Mouse (Mus musculus) forebrain, embryonic 11.5 days (tissue): ENCODE data around the gene Mrpl53. TPM values are rescaled to one million over a fixed set of nuclear protein-coding genes. Genes with fewer than 3 reads are reported as not detected.

ENCODE experiments used
- ATAC-seq: fragments of 200-750 bp; cut with Nextera tagmentation; replicated peaks from 2 replicates; pipeline ENCODE4 v1.8.0; 2017; ENCODE audit warnings: moderate TSS enrichment; ENCODE audit not compliant: low FRiP score
- DNase-seq: peaks from one replicate; pipeline ENCODE4 v3.0.0-alpha.2; 2017; ENCODE audit warnings: low spot score
- H3K27ac ChIP-seq: fragments of 300-500 bp; sonication (generic); 2 replicates; pipeline ENCODE4 v1.5.1; 2014; ENCODE audit warnings: low read depth, low read length
- H3K27me3 ChIP-seq: fragments of 300-500 bp; sonication (generic); 2 replicates; pipeline ENCODE4 v1.6.1; 2014; ENCODE audit warnings: mild to moderate bottlenecking, low read length, mixed read lengths; ENCODE audit not compliant: control insufficient read depth, insufficient read depth
- H3K36me3 ChIP-seq: fragments of 300-500 bp; sonication (generic); 2 replicates; pipeline ENCODE4 v1.6.1; 2014; ENCODE audit warnings: mild to moderate bottlenecking, low read length, moderate library complexity, mixed read lengths; ENCODE audit not compliant: control insufficient read depth, insufficient read depth
- H3K4me1 ChIP-seq: fragments of 300-500 bp; sonication (generic); replicated peaks from 2 replicates; pipeline ENCODE4 v1.6.1; 2014; ENCODE audit warnings: low read length, mixed read lengths; ENCODE audit not compliant: control insufficient read depth, insufficient read depth
- H3K4me2 ChIP-seq: fragments of 300-500 bp; sonication (generic); 2 replicates; pipeline ENCODE4 v1.6.1; 2014; ENCODE audit warnings: low read depth, mild to moderate bottlenecking, low read length, moderate library complexity, mixed read lengths; ENCODE audit not compliant: severe bottlenecking
- H3K4me3 ChIP-seq: fragments of 300-500 bp; sonication (generic); 2 replicates; pipeline ENCODE4 v1.5.1; 2014; ENCODE audit warnings: low read depth, low read length
- H3K9ac ChIP-seq: fragments of 300-500 bp; sonication (generic); 2 replicates; pipeline ENCODE4 v1.6.1; 2014; ENCODE audit warnings: low read length
- H3K9me3 ChIP-seq: fragments of 300-500 bp; sonication (generic); 2 replicates; pipeline ENCODE4 v1.6.1; 2016; ENCODE audit warnings: low read length, mixed read lengths; ENCODE audit not compliant: control insufficient read depth
- WGBS: fragments of 180-500 bp; shearing (Covaris S2); extraction: QIAGEN DNeasy Blood & Tissue Kit; methylation state at CpG from one replicate; pipeline ENCODE4 v1.1.7; 2014; 5-methylcytosine and 5-hydroxymethylcytosine counted together
- polyA plus RNA-seq: library from polyadenylated mRNA; unstranded; fragments of >200 nt; fragmentation: Nextera tagmentation; extraction: Ambion mirVana; gene quantifications from 2 replicates; pipeline ENCODE4 v1.2.1, GENCODE M21; 2014

The Mrpl53 gene
- polyA plus RNA-seq, 1 experiment from 2014 or later: 123 TPM

DNA sequence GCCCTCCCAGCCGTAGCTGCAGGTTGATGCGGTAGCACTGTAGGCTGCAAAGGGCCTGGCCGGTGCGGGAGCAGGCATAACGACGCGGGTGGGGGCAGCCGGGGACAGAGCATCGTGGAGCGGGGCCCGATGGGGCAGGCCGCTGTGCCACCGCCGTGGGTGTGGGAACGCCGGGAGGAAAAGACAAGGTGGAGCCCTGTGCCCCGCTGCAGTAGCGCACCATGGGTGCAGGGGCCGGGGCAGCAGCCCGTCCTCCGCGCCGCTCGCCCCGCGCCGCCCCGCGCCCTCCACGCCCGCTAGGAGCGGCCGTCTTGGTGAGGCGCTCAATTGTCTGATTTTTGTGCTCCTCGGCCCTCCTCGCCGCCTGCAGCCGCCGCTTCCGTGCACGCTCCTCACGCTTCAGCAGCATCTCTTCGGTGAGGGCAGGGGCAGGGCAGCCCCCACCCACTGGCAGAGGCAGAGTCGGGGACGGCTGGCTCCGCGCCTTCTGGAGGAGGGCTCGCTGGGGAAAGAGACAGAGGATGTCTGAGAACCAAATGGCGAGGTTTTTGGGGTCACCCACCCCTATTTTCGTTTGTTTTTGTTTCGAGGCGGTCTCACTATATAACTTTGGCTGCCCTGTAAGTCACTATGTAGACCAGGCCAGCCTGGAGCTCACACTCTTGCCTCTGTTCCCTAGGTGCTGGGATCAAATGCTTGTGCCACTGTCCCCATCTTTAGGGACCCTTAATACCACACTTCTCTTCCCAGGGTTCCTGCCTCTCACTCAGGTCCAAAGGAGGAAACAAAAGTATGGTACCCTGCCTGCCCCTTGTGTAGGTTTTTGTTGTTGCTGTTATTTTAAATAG lies 13.2 kb downstream of the Mrpl53 start:
- Histone ChIP-seq H3K4me1 (peaks cover 13% of the 10 kb centered on the region; the same call in 1 of the 2 replicates), H3K36me3 (no peaks in the 10 kb centered on the region; the same call in none of the 2 replicates), H3K9me3 (no peaks in the 10 kb centered on the region), H3K4me2 (peak overlapping the region; percentile 95), H3K27ac (peak overlapping the region; percentile 98), H3K4me3 (peak overlapping the region; percentile 77), H3K9ac (peak overlapping the region; percentile 97), H3K27me3 (no peaks in the 10 kb centered on the region)
- 2% methylated on average over 51 of the region's 52 CpGs for WGBS
- DNase-seq: peak; percentile 76
- peak; percentile 6; the same call in 1 of the 2 replicates for ATAC-seq

DNA sequence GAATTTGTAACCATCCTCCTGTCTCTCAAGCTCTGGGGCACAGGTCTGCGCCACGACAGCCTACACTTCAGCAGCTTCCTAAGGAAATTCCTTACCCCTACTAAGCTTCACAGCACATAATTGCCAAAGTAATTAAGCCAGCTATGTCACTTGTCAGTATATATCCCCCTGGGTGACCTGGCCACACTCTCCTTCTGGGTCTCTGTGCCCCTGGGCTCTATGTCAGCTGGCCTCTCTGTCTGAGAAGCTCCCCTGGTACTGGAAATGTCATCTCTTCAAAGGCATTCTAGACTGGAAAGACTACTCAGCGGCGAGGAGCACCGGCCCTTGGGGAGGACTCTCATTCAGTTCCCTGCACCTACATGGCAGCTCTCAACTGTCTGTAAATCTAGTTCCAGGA lies 14.1 kb downstream of the Mrpl53 start:
- no peak for ATAC-seq
- no peaks in the 10 kb centered on the region; the same call in none of the 2 replicates for H3K36me3 ChIP-seq
- 85% methylated on average over 5 of the region's 5 CpGs for WGBS
- H3K27me3 ChIP-seq: no peaks in the 10 kb centered on the region
- no peak for DNase-seq
- peak overlapping the region; percentile 77; the same call in 1 of the 2 replicates for H3K4me3 ChIP-seq
- no peaks in the 10 kb centered on the region for H3K9me3 ChIP-seq
- H3K9ac ChIP-seq: peak overlapping the region; percentile 97
- peak overlapping the region; percentile 95 for H3K4me2 ChIP-seq
- peaks cover 13% of the 10 kb centered on the region; the same call in 1 of the 2 replicates for H3K4me1 ChIP-seq
- H3K27ac ChIP-seq: no peak overlapping the region

DNA sequence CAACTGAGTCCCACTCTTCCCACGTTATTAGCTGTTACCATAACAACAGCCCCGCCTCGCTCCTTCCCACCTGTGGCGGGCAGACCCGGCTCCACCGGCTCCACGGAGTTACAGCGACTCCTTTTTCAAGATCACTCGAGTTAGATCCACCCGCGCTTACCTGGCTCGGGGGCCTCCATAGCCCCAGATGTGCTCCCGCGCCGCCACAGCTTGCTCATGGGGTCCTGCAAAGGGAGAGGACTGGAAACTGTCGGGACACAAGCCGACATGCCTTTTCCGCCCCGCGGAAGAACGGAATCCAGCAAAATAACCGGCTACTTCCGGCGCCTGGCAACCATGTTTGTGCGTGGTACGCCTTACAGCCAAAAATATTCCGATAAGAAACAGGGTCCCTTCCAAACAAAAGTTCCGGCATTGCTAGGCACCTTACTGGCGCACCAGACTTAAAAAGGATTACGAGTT lies 16.0 kb downstream of the Mrpl53 start:
- Histone ChIP-seq H3K4me1 (peaks cover 11% of the 10 kb centered on the region; the same call in 1 of the 2 replicates), H3K27me3 (no peaks in the 10 kb centered on the region), H3K4me2 (peak overlapping the region; percentile 77), H3K9me3 (no peaks in the 10 kb centered on the region), H3K27ac (peak overlapping the region; percentile 44; the same call in 1 of the 2 replicates), H3K9ac (peak overlapping the region; percentile 71), H3K36me3 (no peaks in the 10 kb centered on the region), H3K4me3 (peak overlapping the region; percentile 61)
- ATAC-seq (peak; percentile 10; the same call in 1 of the 2 replicates), DNase-seq (peak; percentile 92)
- WGBS: 0% methylated on average over 30 of the region's 30 CpGs

DNA sequence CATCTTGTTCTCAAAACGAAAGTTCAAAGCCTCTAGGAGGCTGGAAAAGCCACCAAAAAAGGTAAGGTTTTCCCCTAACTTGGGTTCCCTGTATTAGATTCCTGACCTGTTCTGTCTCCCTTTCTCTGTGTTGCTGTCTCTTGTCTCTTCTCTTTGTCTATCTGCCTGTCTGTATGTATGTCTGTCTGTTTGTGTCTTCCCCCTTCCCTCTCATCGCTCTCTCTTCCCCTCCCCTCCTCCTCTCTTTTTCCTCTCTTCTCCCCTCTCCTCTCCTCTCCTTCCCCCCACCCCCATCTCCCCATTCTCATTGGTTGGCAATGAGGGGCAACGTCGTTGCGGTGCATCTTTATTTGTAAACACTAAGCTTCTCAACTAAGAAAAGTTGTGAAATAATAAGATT lies 16.5 kb downstream of the Mrpl53 start, which contains the start of gene Ino80b:
Gene Ino80b (minus strand): TSS at position 101 of the 400 bp plus-strand sequence.
- no peaks in the 10 kb centered on the region for H3K9me3 ChIP-seq
- 26% methylated on average over 5 of the region's 5 CpGs for WGBS
- H3K4me3 ChIP-seq: peak within 1 kb of the TSS; percentile 61
- peak within 1 kb of the TSS; percentile 71 for H3K9ac ChIP-seq
- peak within 1 kb of the TSS; percentile 44; the same call in 1 of the 2 replicates for H3K27ac ChIP-seq
- no peak for ATAC-seq
- peaks cover 8% of the 10 kb centered on the region; the same call in 1 of the 2 replicates for H3K4me1 ChIP-seq
- peak within 1 kb of the TSS; percentile 77 for H3K4me2 ChIP-seq
- H3K27me3 ChIP-seq: no peaks in the 10 kb centered on the region
- no peaks in the 10 kb centered on the region for H3K36me3 ChIP-seq
- no peak for DNase-seq

DNA sequence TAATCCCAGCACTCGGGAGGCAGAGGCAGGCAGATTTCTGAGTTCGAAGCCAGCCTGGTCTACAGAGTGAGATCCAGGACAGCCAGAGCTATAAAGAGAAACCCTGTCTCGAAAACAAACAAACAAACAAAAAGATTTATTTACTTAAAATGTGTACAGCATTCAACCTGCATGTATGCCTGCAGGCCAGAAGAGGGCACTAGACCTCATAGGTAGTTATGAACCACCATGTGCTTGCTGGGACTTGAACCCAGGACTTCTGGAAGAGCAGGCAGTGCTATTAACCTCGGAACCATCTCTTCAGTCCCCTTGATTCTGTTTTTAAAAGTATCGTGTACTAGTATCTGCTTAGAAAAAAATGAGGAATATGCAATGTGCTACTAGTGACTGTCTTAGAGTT lies 18.6 kb downstream of the Mrpl53 start:
- Histone ChIP-seq H3K36me3 (no peaks in the 10 kb centered on the region), H3K9me3 (no peaks in the 10 kb centered on the region), H3K4me1 (peaks cover 8% of the 10 kb centered on the region; the same call in 1 of the 2 replicates), H3K27ac (no peak overlapping the region), H3K4me3 (no peak overlapping the region), H3K27me3 (no peaks in the 10 kb centered on the region), H3K4me2 (no peak overlapping the region), H3K9ac (no peak overlapping the region)
- ATAC-seq (no peak), DNase-seq (no peak)
- WGBS: 93% methylated on average over 5 of the region's 5 CpGs

DNA sequence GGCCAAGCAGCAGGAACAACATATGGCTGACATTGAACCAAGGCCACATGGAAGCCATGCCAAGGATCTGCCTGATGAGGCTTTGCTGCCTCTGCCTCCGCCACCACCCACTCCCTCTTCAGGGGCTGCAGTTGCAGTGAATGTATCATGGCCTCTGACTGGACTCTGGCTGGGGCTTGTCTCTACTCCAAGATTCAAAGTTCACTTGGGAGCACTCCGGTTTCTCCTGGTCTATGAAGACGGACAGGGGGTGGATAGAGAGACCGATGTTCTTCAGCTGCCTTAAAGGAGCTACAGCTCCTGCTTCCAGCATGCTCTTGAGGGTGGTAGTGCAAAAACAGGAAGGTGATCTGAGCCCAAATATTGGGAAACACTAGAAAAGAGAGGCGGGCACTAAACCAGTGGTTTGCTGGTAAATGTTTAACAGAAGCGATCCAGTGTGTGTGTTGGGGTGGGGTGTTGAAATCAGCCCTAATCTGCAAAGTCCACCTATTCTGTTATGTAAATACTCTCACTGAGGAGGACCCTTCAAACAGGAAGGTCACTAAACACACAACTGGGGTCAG lies 22.7 kb downstream of the Mrpl53 start:
- peaks cover 10% of the 10 kb centered on the region; the same call in 1 of the 2 replicates for H3K4me1 ChIP-seq
- H3K9ac ChIP-seq: no peak overlapping the region
- DNase-seq: no peak
- no peaks in the 10 kb centered on the region for H3K9me3 ChIP-seq
- no peaks in the 10 kb centered on the region for H3K27me3 ChIP-seq
- no peak overlapping the region for H3K4me3 ChIP-seq
- no peaks in the 10 kb centered on the region for H3K36me3 ChIP-seq
- H3K27ac ChIP-seq: no peak overlapping the region
- ATAC-seq: no peak
- WGBS: 90% methylated on average over 6 of the region's 6 CpGs
- no peak overlapping the region for H3K4me2 ChIP-seq

DNA sequence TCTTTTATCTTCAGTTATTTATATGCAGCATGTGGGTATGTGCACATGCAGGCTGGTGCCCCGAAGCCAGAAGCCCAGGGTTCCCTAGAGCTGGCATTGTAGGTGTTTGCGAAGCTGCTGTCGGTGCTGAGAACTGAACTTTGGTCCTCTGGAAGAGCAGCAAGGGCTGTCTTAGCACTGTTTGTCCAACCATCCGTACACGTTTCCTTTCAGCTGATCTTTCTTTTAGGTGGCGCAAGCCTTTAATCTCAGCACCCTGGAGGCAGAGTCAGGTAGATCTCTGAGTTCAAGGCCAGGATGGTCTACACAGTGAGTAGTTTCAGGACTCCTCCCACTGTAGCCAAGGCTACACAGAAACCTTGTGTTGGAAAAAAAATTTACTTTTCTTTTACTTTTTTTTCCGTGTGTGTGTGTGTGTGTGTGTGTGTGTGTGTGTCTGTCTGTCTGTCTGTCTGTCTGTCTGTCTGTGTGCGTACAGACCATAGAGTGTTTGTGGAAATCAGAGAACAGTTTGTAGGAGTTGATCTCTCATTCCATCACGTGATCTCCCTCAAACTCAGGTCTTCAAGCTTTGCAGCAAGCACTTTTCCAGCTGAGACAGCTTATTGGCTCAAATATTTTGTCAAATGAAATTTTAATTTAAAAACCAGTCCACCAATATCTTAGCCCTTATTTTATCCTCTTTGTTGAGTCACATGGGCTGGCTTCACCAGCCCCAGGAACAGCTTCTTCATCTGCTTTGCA lies 23.5 kb downstream of the Mrpl53 start:
- H3K4me3 ChIP-seq: no peak overlapping the region
- no peak overlapping the region for H3K4me2 ChIP-seq
- ATAC-seq (no peak), DNase-seq (no peak)
- no peaks in the 10 kb centered on the region for H3K9me3 ChIP-seq
- 86% methylated on average over 9 of the region's 9 CpGs for WGBS
- H3K9ac ChIP-seq: no peak overlapping the region
- no peak overlapping the region for H3K27ac ChIP-seq
- no peaks in the 10 kb centered on the region for H3K27me3 ChIP-seq
- no peaks in the 10 kb centered on the region for H3K36me3 ChIP-seq
- H3K4me1 ChIP-seq: peaks cover 14% of the 10 kb centered on the region; the same call in 1 of the 2 replicates

DNA sequence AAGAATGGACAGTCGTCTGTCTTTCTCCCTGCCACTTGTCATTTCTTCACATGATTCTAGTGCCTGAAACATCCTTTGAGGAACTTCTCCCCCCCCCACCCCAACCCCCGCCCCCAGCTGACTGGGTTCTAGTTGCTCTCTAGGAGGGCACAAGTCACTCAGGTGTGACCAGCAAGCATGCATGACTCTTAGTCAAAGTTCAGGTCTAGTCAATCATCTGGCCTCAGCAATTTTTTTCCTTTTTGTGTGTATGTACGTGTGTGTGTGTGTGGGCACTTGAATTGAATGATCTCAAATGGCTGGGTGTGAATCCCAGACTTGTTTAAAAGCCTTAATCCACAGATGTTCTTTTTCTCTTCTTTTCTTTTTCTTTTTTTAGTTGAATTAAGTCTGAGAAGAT lies 25.4 kb downstream of the Mrpl53 start:
- Histone ChIP-seq H3K27me3 (no peaks in the 10 kb centered on the region), H3K4me2 (no peak overlapping the region), H3K36me3 (no peaks in the 10 kb centered on the region), H3K27ac (no peak overlapping the region), H3K4me3 (no peak overlapping the region), H3K9me3 (no peaks in the 10 kb centered on the region), H3K9ac (no peak overlapping the region), H3K4me1 (peaks cover 29% of the 10 kb centered on the region; the same call in 1 of the 2 replicates)
- no peak for ATAC-seq
- DNase-seq: no peak
- 55% methylated on average over 3 of the region's 3 CpGs for WGBS
